In the genomic region with DNA sequence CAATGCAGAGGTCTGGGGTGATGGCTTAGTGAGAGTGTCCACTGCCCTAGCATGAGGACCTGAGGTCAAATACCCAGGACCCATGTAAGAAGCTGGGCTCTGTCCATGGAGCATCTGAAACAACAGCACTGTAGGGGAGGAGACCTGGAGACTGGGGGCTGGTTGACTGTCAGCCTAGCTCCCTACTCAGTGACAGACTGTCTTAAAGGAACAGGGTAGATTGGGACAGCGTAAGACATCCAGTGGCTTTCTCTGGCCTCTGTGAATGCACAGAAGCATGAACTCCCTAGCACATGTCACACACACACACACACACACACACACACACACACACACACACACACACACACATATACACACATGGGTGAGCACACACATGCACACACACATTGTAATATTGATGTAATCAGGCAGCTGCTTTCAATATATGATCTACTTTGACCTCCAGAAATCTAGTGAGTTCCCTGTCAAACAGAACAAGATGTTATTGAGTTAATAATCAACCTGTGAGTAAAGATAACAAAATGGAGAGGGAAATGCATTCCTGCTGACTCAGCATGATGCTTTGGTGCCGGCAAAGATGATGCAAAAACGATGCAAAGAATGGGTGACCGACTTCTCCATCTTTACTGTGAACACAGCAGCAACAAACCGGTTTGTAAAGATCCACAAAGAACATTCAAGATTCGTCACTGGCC, we compare ENCODE assay signal across 11 mouse cellular contexts.
"Had no signal": no experiment of that assay in that cellular context is flagged by ENCODE, and none has a peak within 500 bp of the region (broad histone marks: within the 10 kb centered on the region; RNA-seq: fewer than 3 reads in every experiment).

No protein-coding gene starts in this region.

- H3K4me3 ChIP-seq: layer of hippocampus, adult 2 months; limb, embryonic 12.5 days; midbrain, embryonic 13.5 days; neural tube, embryonic 15.5 days had no signal

- H3K4me2 ChIP-seq: limb, embryonic 12.5 days; midbrain, embryonic 13.5 days; neural tube, embryonic 15.5 days had no signal

- ATAC-seq: lung, postnatal 0 days; midbrain, embryonic 13.5 days had no signal

- DNase-seq: kidney, adult 8-10 months; kidney, postnatal 36 days; lung, adult 2 months; lung, postnatal 36 days had no signal

- H3K27ac ChIP-seq: kidney, postnatal 0 days; layer of hippocampus, adult 2 months; limb, embryonic 12.5 days; liver, embryonic 14.5 days; midbrain, embryonic 13.5 days; neural tube, embryonic 15.5 days had no signal

- H3K9me3 ChIP-seq: limb, embryonic 12.5 days; midbrain, embryonic 13.5 days; neural tube, embryonic 15.5 days had no signal

- H3K9ac ChIP-seq: limb, embryonic 12.5 days; liver, embryonic 14.5 days; midbrain, embryonic 13.5 days; neural tube, embryonic 15.5 days had no signal

- H3K36me3 ChIP-seq: limb, embryonic 12.5 days; midbrain, embryonic 13.5 days; neural tube, embryonic 15.5 days had no signal
